Mouse (Mus musculus) G1E (cell line): ENCODE data around the gene Rrp12.

Experiments used
- CTCF ChIP-seq: IDR thresholded peaks from 2 replicates; pipeline ENCODE4 v1.5.1; 2012; ENCODE audit warnings: low read depth, low read length, inconsistent platforms, mixed read lengths
- GATA1 ChIP-seq: IDR thresholded peaks from 2 replicates; pipeline ENCODE4 v1.6.1; 2012; ENCODE audit warnings: borderline replicate concordance, low read length, inconsistent platforms, mixed read lengths
- GATA2 ChIP-seq: IDR thresholded peaks from 2 replicates; pipeline ENCODE4 v1.6.1; 2012; ENCODE audit warnings: low read depth, low read length, inconsistent platforms, borderline replicate concordance
- POLR2AphosphoS5 ChIP-seq: IDR thresholded peaks from 2 replicates; pipeline ENCODE4 v1.6.1; 2012; ENCODE audit warnings: low read depth, low read length, inconsistent platforms; ENCODE audit not compliant: insufficient replicate concordance
- TAL1 ChIP-seq: conservative IDR thresholded peaks from 2 replicates; pipeline ENCODE4 v1.6.1; 2012; ENCODE audit warnings: low read depth, low read length, inconsistent platforms, mixed read lengths

DNA sequence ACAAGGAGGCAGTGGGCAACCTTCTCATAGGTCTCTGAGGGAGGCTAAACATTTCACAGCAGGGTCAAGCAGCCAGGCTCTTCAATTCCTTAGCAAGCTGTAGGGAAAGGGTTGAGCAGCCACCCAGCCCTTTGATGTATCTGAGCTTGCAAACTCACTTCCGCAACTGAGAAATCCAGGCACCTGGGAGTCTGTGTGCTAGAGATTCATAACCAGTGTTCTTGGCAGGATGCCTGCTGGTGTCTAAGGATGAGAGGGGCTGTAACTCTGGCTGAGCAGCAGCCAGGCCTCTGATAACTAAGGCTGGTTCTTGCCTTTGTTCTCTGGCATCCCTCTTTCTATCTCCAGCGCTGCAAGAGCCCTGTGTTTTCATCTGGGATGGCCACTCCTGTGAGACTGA lies 5.7 kb upstream of the Rrp12 start:
- TF ChIP-seq CTCF (no peak), TAL1 (no peak), GATA1 (no peak), GATA2 (no peak), POLR2AphosphoS5 (no peak)
